Mouse (Mus musculus) adrenal gland, adult 8-10 months (tissue): ENCODE results near the gene Gm9508. TPM values are rescaled to one million over a fixed set of nuclear protein-coding genes. Genes with fewer than 3 reads are reported as not detected.
"Not testable (repeated sequence)": the region's sequence is repeated elsewhere in the genome, so short reads cannot be mapped to it uniquely, and the experiment has no call there.

ENCODE experiments used
- DNase-seq: peaks from one replicate; pipeline ENCODE4 v3.0.0; 2022
- total RNA-seq, 4 experiments: library from RNA; stranded (reverse); gene quantifications; 2 replicates each; pipeline ENCODE4 v1.2.4; 2022

Gm9508 gene
- not detected for total RNA-seq

GRCm38 (mm10) chr10:77697133-77697532 lies at the start of gene Gm9508:
Gm9508 (minus strand) TSS chr10:77697233.
- no peak for DNase-seq

DNA sequence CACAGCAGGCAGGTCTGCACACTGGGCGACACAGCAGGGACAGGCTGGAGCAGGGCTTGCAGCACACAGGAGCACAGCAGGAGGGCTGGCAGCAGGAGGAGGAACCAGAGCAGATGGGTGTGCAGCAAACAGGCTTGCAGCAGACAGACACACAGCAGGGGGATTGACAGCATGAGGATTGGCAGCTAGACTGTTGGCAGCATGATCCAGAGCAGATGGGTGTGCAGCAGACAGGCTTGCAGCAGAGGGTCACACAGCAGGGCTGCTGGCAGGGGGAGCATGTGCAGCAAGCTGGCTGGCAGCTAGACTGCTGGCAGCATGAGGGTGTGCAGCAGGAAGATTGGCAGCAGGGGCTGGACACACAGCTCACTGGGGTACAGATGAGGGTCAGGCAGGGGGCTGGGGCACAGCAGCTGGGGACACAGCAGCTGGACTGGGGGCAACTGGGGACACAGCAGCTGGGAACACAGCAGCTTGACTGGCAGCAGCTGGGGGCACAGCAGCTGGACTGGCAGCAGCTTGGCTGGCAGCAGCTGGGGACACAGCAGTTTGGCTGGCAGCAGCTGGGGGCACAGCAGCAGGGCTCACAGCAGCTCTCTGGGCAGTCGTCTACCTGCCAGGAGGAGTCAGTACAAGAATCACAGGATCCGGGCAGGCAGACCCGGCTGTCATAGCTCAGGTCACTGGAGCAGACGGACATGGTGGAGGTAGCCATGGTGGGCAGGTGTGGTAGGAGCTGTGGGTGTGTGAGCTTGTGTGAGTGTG lies 45.1 kb upstream of the Gm9508 start, which contains the start of gene Gm18596:
Gene Gm18596 (minus strand): TSS at position 715 of the 765 bp plus-strand sequence.
- DNase-seq = not testable (repeated sequence)

DNA sequence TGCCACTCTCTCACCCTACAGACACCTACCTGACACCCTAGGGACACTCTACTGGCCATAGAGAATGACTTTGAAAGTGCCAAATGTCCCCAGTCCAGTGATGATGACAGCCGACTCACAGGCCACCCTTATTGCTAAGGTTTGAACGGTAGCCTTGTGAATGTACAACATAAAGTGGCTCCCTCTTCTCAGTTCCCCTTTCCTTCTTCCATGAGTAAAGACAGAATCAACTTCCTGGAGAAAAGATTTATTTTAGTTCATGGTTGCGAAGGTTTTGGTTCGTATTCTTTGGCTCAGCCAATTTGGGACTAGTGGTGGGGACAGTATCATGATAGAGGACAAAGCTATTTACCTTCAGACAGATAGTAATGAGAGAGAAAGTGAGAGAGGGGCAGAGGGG lies 41.9 kb upstream of the Gm9508 start:
- no peak for DNase-seq

- DNase-seq = no peak
Measured at GRCm38 (mm10) chr10:77735928-77736327, 38.9 kb upstream of the Gm9508 start.

DNA sequence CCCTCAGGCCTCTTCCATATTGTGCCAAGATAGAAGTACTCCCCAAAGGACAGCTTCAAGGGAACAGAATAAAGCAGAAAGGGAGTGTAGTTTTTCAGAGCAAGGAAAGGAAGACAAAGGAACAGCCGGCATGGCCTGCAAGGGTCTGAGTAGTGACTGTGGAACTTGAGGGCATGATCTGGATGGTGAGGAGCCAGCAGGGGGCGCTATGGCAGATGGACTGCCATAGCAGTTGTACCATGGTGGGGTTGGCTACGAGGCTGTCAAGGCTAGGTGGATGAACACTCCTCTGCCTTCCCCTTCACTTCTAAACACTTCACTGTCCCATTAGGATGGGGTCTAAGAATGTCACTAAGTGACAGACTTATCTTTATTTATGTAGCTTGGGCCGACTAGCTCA lies 32.2 kb upstream of the Gm9508 start:
- DNase-seq = no peak

- no peak for DNase-seq
Measured at GRCm38 (mm10) chr10:77728280-77728679, 31.2 kb upstream of the Gm9508 start.

- DNase-seq = no peak
Measured at GRCm38 (mm10) chr10:77726186-77726585, 29.2 kb upstream of the Gm9508 start, which contains the start of gene Gm10100. Gm10100 (plus strand) TSS chr10:77726486.

DNA sequence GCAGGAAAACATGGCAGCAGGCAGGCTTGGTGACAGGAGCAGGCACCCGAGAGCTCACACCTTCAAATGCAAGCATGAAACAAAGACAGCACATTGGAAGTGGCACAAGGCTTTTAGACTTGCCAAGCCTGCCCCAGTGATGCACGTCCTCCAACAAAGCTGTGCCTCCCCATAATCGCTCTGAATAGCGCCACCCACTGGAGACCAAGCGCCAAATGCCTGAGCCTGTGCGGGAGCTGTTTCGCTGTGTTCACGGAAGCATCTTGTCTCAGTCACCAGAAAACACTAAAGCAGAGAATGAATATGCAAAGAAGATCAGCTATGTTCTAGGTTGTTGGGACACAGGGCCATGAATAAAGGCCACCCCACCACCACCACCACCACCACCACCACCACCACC lies 27.8 kb upstream of the Gm9508 start:
- DNase-seq = no peak

DNA sequence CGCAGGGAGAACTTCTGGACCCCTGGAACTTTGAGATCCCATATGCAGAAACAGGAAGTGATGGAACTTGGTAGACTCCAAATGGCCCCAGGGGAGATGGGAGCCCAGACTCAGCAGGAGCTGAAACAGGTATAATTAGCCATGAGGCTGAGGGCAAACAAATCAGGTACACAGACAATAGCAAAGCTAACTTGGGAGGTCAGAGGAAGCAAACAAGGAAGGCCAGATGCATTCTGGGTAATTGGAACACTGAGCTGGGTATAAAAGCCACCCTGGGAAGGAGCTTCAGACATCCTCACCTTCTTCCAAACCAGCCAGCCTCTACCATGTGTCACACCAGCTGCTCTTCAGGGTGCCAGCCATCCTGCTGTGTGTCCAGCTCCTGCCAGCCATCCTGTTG lies 23.3 kb upstream of the Gm9508 start, which contains the start of gene Krtap12-1:
Gene Krtap12-1 (plus strand): TSS at position 301 of the 400 bp plus-strand sequence.
- DNase-seq = not testable (repeated sequence)

DNA sequence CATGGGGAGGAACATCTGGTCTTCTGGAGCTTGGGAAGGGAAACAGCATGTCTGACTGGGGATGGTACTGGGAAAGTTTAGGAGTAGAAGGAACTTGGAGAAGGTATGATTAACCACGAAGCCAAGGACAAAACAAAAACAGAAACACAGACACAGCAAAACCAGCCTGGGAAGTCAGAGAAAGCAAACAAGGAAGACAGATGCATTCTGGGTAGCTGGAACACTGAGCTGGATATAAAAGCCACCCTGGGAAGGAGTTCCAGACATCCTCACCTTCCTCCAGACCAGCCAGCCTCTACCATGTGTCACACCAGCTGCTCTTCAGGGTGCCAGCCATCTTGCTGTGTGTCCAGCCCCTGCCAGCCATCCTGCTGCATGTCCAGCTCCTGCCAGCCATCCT lies 18.5 kb upstream of the Gm9508 start, which contains the start of gene Gm10142:
Gene Gm10142 (plus strand): TSS at position 301 of the 400 bp plus-strand sequence.
- no peak for DNase-seq

- no peak for DNase-seq
Measured at GRCm38 (mm10) chr10:77713734-77714133, 16.7 kb upstream of the Gm9508 start.

- DNase-seq = not testable (repeated sequence)
Measured at GRCm38 (mm10) chr10:77711157-77711556, 14.1 kb upstream of the Gm9508 start, which contains the start of gene Gm10024. Gm10024 (plus strand) TSS chr10:77711457.

DNA sequence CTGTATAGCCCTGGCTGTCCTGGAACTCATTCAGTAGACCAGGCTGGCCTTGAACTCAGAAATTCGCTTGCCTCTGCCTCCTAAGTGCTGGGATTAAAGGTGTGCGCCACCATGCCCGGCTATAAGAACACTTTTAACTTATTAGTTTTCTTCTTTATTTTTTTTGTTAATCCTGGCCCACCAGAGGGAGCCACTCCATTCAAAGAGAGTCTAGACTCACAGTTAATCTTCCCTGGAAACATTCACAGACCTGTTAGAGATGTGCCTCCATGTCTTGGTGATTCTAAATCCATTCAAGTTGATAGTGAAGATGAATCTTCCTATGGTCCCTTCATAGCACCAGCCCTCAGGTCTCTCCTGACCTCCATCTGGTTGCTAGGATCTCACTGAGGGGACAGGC lies 12.8 kb upstream of the Gm9508 start:
- DNase-seq = no peak

DNA sequence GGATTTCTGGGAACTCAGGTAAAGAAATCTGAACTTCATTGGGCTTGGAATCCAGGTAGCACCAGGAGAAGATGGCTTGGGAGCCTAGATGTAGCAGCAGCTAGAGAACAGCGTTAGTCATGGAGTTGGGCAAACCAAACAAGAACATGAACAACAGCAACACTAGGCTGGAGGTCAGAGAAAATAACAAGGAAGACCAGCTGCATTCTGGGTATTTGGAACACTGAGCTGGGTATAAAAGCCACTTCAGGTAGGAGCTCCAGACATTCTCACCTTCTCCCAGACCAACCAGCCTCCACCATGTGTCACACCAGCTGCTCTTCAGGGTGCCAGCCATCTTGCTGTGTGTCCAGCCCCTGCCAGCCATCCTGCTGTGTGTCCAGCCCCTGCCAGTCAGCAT lies 9.3 kb upstream of the Gm9508 start, which contains the start of gene Gm10272:
Gene Gm10272 (plus strand): TSS at position 301 of the 400 bp plus-strand sequence.
- no peak for DNase-seq

GRCm38 (mm10) chr10:77690356-77690807 lies 6.7 kb downstream of the Gm9508 start, which contains the start of gene Gm19402:
Gm19402 (minus strand) TSS chr10:77690757.
- not testable (repeated sequence) for DNase-seq

DNA sequence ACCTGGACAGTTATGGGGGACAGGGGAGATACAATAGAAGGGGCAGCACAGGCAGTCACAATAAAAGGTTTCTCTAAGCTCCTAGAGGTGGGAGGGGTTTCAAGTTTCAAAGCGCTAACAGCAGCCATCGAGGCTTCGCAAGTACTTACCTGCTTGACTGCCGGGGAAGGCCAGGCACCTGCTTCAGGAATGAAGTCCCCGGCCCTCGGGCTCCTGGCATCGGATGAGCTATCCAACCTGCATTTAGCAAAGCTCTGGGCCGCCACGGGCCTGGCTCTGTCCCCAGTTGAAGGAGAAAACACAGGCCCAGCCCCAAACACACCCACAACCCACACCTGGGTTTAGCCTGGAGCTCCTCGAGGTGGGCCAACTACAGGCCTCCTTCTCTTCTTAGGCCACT lies 10.0 kb downstream of the Gm9508 start:
- DNase-seq = no peak

DNA sequence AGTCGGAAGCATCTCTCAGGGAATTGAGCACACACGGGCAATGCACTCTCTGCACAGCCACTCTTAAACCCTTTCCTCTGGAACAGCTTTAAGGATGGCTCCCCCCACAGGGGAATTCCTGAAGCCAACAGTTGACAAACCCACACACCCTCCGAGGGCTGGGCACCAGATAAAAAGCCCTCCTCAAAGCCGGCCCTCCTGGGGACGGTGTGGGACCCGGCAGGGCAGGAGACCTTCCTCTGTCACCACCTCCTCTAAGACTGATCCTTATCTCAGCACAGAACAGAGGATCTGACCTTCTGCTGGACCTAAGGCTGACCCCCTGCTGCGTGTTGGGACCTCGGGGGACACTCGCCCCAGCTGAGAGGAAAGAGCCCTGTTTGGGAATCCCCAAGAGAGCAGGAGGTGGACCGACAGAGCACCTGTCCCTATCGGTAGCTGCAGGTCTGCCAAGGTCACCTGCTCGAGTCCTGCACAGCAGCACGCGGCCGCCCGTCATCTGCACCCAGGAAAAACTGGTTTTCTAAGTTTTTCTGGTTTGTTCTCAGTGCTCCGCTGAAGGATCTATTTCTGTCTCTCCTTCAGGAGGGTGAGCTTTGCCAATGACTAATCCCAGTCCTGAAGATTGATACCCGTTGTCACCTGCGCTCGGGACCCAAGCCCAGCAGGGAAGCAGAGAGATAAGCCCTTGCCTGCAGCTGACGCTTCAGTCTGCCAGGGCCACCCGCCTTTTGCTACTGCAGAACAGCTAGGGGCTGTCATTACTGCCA lies 11.0 kb downstream of the Gm9508 start, which contains the start of gene Tspear:
Gene Tspear (plus strand): TSS at position 675 of the 770 bp plus-strand sequence.
- DNase-seq = no peak

- no peak for DNase-seq
Measured at GRCm38 (mm10) chr10:77684181-77684580, 12.9 kb downstream of the Gm9508 start.

GRCm38 (mm10) chr10:77682994-77683393 lies 14.0 kb downstream of the Gm9508 start:
- no peak for DNase-seq

GRCm38 (mm10) chr10:77677562-77677961 lies 19.5 kb downstream of the Gm9508 start:
- no peak for DNase-seq

DNA sequence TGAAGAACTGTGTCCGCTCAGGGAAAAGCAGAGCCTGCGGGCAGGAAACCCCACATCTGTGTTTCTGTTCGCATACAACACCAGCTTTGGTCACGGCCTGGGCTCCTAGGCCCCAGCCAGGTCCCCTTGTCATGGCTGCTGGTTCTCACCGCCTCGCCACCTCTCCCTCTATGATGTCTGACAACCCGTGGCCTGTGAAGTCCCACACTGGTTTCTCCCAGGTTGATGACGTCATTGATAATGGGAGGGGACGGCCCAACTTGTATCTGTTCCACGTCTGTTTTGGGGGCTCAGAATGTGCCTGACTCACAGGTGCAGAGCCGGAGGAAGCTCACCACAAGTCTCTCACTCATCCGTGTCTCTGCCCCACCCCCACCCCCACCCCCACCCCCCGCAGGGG lies 23.3 kb downstream of the Gm9508 start:
- no peak for DNase-seq

- DNase-seq = no peak
Measured at GRCm38 (mm10) chr10:77671519-77671918, 25.5 kb downstream of the Gm9508 start.

GRCm38 (mm10) chr10:77670710-77671109 lies 26.3 kb downstream of the Gm9508 start:
- no peak for DNase-seq
